Mouse (Mus musculus) hindbrain, embryonic 16.5 days (tissue): ENCODE data around the gene Rassf3. TPM values are rescaled to one million over a fixed set of nuclear protein-coding genes. Genes with fewer than 3 reads are reported as not detected.

Experiments
- ATAC-seq: fragments of 200-750 bp; cut with Nextera tagmentation; 2 replicates; pipeline ENCODE4 v1.8.0; 2017; ENCODE audit warnings: moderate TSS enrichment, moderate library complexity
- H3K27ac ChIP-seq: fragments of 300-500 bp; sonication (generic); 2 replicates; pipeline ENCODE4 v1.5.1; 2014; ENCODE audit warnings: low read depth, mild to moderate bottlenecking, control low read depth, low read length, moderate library complexity
- H3K27me3 ChIP-seq: fragments of 300-500 bp; sonication (generic); replicated peaks from 2 replicates; pipeline ENCODE4 v1.6.1; 2014; ENCODE audit warnings: low read length; ENCODE audit not compliant: control insufficient read depth, insufficient read depth
- H3K36me3 ChIP-seq: fragments of 300-500 bp; sonication (generic); 2 replicates; pipeline ENCODE4 v1.6.1; 2014; ENCODE audit warnings: mild to moderate bottlenecking, low read length, moderate library complexity, mixed read lengths; ENCODE audit not compliant: control insufficient read depth, insufficient read depth
- H3K4me1 ChIP-seq: fragments of 300-500 bp; sonication (generic); 2 replicates; pipeline ENCODE4 v1.6.1; 2014; ENCODE audit warnings: low read depth, low read length; ENCODE audit not compliant: control insufficient read depth, insufficient read depth
- H3K4me2 ChIP-seq: fragments of 300-500 bp; sonication (generic); 2 replicates; pipeline ENCODE4 v1.6.1; 2014; ENCODE audit warnings: mild to moderate bottlenecking, low read length, control low read depth, moderate library complexity
- H3K4me3 ChIP-seq: fragments of 300-500 bp; sonication (generic); 2 replicates; pipeline ENCODE4 v1.5.1; 2014; ENCODE audit warnings: mild to moderate bottlenecking, low read length, control low read depth, moderate library complexity
- H3K9ac ChIP-seq: fragments of 300-500 bp; sonication (generic); 2 replicates; pipeline ENCODE4 v1.6.1; 2014; ENCODE audit warnings: low read depth, mild to moderate bottlenecking, control low read depth, low read length, moderate library complexity
- H3K9me3 ChIP-seq: fragments of 300-500 bp; sonication (generic); 2 replicates; pipeline ENCODE4 v1.6.1; 2014; ENCODE audit warnings: mild to moderate bottlenecking, low read length, moderate library complexity; ENCODE audit not compliant: control insufficient read depth
- WGBS: fragments of 180-500 bp; shearing (Covaris S2); extraction: QIAGEN DNeasy Blood & Tissue Kit; methylation state at CpG from one replicate; pipeline ENCODE4 v1.1.7; 2014; 5-methylcytosine and 5-hydroxymethylcytosine counted together
- polyA plus RNA-seq: library from polyadenylated mRNA; unstranded; fragments of >200 nt; fragmentation: Nextera tagmentation; extraction: Ambion mirVana; gene quantifications from 2 replicates; pipeline ENCODE4 v1.2.1, GENCODE M21; 2015

Gene Rassf3
- polyA plus RNA-seq, 1 experiment from 2014 or later = 5.3 TPM

DNA sequence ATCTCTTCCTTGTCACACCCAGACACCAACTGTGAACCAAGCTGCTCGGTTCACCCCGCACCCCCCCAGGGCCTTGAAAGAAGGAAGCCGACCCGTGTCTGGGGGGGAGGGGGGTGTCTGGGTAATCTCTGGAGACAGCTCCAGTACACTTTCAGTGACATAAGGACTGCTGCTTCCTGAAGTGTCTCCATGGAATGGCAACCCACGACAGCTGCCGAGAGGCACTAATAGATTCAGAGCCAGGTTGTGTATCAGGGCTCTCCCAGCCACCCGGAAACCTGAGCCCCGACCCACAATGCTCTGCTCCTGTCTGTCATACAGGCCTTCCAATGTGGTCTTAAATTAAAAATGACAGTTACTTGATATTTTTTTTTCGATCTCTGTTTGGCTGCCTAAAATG is 89.8 kb downstream of the Rassf3 start:
- no peak overlapping the region for H3K4me2 ChIP-seq
- peaks cover 62% of the 10 kb centered on the region for H3K36me3 ChIP-seq
- no peak overlapping the region for H3K9ac ChIP-seq
- no peaks in the 10 kb centered on the region for H3K9me3 ChIP-seq
- WGBS = 56% methylated on average over 9 of the region's 9 CpGs
- 0 out of 2 replicates have a peak, but pooled peaks cover 3% of the 10 kb centered on the region for H3K4me1 ChIP-seq
- H3K27ac ChIP-seq = no peak overlapping the region
- H3K4me3 ChIP-seq = no peak overlapping the region
- H3K27me3 ChIP-seq = no peaks in the 10 kb centered on the region
- ATAC-seq = 0 out of 2 replicates have a peak, but pooled peaks have one; percentile 50

DNA sequence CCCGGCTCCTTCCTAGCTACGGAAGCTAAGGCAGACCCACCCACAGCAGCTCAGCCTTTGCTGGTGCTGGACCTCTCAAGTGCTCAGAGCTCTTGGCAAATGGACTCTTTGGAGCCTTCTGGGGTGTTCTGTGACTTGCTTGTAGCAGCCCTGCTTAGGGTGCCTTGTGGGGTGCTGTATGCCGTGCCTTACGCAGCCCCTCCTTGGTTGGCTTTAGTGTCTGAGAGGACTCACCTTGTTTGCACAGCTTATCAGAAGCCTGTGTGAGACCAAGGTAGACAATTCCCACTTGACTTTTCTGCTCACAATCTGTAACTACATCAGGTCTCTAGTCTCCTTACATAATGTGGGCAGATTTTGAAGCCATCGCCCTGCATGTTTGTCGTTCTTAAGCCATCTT is 90.5 kb downstream of the Rassf3 start:
- Histone ChIP-seq H3K4me3 (no peak overlapping the region), H3K9me3 (no peaks in the 10 kb centered on the region), H3K36me3 (peaks cover 60% of the 10 kb centered on the region), H3K9ac (no peak overlapping the region), H3K4me1 (0 out of 2 replicates have a peak, but pooled peaks cover 3% of the 10 kb centered on the region), H3K27ac (no peak overlapping the region), H3K4me2 (no peak overlapping the region), H3K27me3 (no peaks in the 10 kb centered on the region)
- WGBS = 86% methylated on average over 6 of the region's 6 CpGs
- ATAC-seq = no peak

DNA sequence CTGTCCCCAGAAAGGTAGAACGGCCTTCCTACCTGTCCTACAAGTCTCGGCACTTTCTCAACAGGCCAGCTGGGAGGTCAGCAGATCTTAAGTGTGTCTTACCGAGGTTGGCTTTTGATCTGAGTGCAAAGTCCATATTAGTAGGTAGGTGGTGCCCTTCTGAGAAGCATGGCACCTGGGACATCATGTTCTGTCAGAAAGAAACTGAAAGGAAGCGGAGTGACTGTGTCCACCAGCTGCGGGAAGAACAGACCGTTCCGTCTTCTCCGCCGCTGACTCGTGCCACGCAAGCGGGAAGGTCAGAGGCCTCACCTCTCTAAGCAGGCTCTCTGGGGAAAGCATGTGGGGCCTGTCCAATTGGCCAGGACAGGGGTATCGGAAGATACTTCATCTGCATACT is 91.4 kb downstream of the Rassf3 start:
- ATAC-seq = no peak
- Histone ChIP-seq H3K36me3 (peaks cover 63% of the 10 kb centered on the region), H3K27me3 (no peaks in the 10 kb centered on the region), H3K9ac (no peak overlapping the region), H3K9me3 (no peaks in the 10 kb centered on the region), H3K4me1 (0 out of 2 replicates have a peak, but pooled peaks cover 3% of the 10 kb centered on the region), H3K27ac (no peak overlapping the region), H3K4me2 (no peak overlapping the region), H3K4me3 (no peak overlapping the region)
- 92% methylated on average over 13 of the region's 13 CpGs for WGBS

DNA sequence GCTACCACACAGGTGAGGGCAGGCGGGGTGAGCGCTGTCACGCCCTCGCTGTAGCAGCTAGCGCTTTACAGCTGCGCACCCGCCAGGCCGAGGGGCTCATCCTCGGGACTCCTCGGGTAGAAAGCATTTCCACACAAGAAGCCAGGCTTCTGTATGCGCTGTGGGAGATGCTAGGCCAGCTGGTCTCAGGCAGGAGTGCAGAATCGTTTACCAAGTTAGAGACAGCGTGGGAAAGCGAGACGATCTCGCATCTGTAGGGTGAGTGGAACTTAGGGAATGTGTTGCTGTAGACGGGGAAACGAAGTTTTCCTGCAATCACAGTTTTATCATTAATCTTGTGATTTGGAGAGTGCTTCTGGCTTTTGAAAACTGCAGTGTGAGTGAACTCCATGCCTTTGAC is 94.9 kb downstream of the Rassf3 start:
- no peaks in the 10 kb centered on the region for H3K9me3 ChIP-seq
- no peak for ATAC-seq
- no peaks in the 10 kb centered on the region for H3K27me3 ChIP-seq
- H3K4me1 ChIP-seq = 0 out of 2 replicates have a peak, but pooled peaks cover 2% of the 10 kb centered on the region
- H3K9ac ChIP-seq = no peak overlapping the region
- no peak overlapping the region for H3K4me2 ChIP-seq
- 95% methylated on average over 18 of the region's 18 CpGs for WGBS
- peaks cover 63% of the 10 kb centered on the region for H3K36me3 ChIP-seq
- H3K27ac ChIP-seq = no peak overlapping the region
- no peak overlapping the region for H3K4me3 ChIP-seq

DNA sequence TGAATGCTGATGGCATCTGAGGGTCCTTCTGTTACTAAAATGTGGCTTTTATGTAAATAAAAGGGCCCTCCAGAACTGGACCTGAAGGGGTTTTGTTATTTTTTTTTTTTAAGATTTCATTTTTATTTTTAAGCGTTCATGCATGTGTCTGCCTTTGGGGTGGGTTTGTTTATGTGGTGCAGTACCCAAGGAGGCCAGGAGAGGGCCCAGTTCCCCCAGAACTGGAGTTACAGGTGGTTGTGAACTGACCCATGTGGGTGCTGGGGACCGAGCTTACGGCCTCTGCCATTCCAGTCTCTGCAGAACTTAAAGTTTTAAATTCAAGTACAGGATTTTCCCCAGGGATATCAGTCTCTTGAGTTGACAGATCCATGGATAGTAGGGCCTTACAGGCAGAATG is 96.8 kb downstream of the Rassf3 start:
- H3K4me3 ChIP-seq = no peak overlapping the region
- H3K9me3 ChIP-seq = no peaks in the 10 kb centered on the region
- no peaks in the 10 kb centered on the region for H3K4me1 ChIP-seq
- no peaks in the 10 kb centered on the region for H3K27me3 ChIP-seq
- H3K4me2 ChIP-seq = no peak overlapping the region
- no peak for ATAC-seq
- 96% methylated on average over 3 of the region's 3 CpGs for WGBS
- H3K9ac ChIP-seq = no peak overlapping the region
- H3K36me3 ChIP-seq = peaks cover 64% of the 10 kb centered on the region
- no peak overlapping the region for H3K27ac ChIP-seq

DNA sequence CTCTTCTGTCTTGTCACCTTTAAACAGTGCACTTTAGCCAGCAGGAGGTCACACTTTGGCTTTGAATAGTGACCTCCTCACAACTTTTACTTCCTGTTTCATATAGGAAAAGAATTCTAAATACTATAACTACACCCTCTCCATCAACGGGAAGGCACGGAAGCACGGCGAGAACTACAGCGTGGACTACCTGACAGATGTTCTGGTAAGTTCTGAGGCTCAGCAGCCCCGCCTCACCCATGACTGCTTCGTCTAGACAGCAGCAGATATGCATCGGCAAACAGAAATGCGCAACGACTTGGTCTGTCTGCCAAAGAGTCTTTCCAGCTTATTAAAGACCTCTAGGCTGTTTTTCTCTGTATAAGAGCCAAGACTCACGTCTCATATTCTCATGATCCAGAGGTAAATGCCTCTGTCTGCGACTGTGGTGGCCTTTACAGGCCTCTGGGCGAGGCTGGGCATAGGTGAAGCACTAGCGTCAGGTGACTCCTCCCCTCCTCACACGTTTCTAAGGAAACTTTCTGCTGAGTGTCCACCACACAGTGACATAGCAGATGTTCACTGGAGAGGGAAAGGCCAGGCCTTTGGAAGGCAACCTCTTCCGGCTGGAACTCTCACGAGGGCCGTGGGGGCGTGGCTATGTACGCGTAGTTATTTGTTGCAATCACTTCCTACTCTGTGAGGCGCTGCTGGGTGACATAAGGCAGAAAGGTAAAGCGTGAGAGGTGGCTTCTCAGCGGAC is 99.4 kb downstream of the Rassf3 start:
- WGBS = 92% methylated on average over 24 of the region's 24 CpGs
- no peaks in the 10 kb centered on the region for H3K9me3 ChIP-seq
- ATAC-seq = no peak
- H3K4me3 ChIP-seq = no peak overlapping the region
- no peak overlapping the region for H3K9ac ChIP-seq
- H3K27me3 ChIP-seq = no peaks in the 10 kb centered on the region
- no peak overlapping the region for H3K27ac ChIP-seq
- peaks cover 48% of the 10 kb centered on the region for H3K36me3 ChIP-seq
- no peaks in the 10 kb centered on the region for H3K4me1 ChIP-seq
- H3K4me2 ChIP-seq = no peak overlapping the region

DNA sequence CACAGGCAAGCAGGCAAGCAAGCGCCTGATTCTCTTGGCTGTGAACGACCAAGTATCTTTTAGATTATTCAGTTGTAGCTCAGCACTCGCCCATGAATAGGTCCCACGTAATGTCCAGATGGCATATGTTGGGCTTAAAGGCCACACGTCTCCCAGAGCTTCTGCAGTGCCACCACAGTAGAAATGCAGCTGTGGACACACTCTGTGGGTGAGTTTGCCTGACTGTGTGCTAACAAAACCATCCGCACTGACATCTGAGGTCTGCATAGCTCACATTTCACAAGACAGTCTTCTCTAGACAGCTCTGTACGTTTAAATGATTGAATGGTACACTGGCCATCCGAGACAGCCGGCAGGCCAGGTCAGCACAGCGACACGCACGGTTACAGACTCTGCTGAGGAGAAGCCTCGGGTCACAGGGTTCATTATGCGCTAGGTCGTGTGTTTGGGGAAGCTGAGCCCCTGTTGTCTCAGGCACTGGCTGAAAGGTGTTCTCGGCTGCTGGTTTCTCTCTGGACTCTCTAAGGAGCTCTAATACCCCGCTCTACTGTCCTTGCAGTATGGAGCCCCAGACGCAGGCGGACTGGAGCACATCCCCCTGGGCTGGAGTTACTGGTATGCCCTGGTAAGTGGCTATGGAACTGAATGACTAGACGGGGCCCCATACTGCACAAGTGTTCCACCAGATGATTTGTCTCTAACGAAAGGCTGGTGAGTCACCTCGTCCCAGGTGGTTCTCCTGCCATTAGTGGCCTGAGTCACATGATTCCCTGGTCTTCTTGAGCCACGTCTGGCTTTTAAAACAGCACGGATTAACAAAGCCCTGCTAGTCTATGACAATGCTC is 100.3 kb downstream of the Rassf3 start:
- Histone ChIP-seq H3K27me3 (no peaks in the 10 kb centered on the region), H3K9me3 (no peaks in the 10 kb centered on the region), H3K27ac (no peak overlapping the region), H3K4me2 (no peak overlapping the region), H3K4me3 (no peak overlapping the region), H3K4me1 (no peaks in the 10 kb centered on the region), H3K36me3 (peaks cover 44% of the 10 kb centered on the region), H3K9ac (no peak overlapping the region)
- 82% methylated on average over 24 of the region's 24 CpGs for WGBS
- no peak for ATAC-seq

DNA sequence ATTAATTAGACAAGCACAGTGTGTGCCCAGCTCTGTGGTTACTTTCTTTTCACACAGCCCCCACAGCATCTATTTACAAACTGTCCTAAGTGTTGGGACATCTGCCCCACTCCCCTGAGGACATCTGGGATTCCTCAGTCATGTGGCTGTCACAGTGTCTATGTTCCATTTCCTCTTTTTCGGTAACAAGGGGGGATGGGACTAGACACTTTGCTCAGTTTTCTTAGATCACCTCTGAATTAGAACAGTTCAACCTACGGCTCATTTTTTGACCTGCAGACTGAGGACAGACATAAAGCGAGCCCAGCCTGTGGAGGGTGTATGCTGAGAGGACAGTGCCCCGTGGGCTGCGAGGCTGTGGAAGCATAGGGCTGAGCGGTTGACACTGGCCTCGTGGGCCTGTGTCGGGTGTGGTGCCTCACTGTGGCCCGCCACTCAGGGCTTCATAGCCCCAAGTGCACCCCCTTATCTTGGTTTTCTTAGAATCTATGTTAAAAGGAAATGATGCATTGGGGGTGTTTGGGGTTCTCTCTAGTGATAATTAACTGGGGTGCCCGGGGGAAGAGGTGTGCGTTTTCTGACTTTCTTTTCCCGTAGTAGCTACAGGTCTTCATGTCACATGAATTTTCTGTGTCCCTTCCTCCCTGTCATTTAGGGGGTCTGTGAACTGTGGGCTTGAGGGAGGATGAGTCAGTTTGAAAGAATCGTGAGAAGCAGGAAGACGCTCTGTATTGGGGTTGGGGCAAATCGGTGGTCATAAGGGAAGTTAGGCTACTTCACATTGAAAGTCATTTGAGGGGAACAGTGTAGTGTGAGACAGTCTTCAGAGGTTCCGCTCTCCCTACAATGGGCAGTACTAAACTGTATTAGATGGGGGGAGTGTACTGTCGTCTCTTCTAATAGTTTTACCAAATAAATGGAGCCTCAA is 101.2 kb downstream of the Rassf3 start:
- Histone ChIP-seq H3K9me3 (no peaks in the 10 kb centered on the region), H3K36me3 (peaks cover 44% of the 10 kb centered on the region), H3K9ac (no peak overlapping the region), H3K27me3 (no peaks in the 10 kb centered on the region), H3K4me1 (no peaks in the 10 kb centered on the region), H3K4me2 (no peak overlapping the region), H3K4me3 (no peak overlapping the region), H3K27ac (no peak overlapping the region)
- no peak for ATAC-seq
- 91% methylated on average over 17 of the region's 17 CpGs for WGBS
